Mouse (Mus musculus): Measurements from ENCODE around the gene 4930432K21Rik. TPM values are rescaled to one million over a fixed set of nuclear protein-coding genes. Genes with fewer than 3 reads are reported as not detected.

Gene 4930432K21Rik
- polyA plus RNA-seq, 1 experiment: 1.4 TPM

- Histone ChIP-seq H3K4me1 (ENCODE audit: control insufficient read depth, insufficient read depth, insufficient read length) (peaks cover 2% of the 10 kb centered on the region; the same call in 1 of the 2 replicates), H3K27me3 (ENCODE audit: control insufficient read depth, insufficient read depth, low read length) (no peaks in the 10 kb centered on the region), H3K4me3 (ENCODE audit: extremely low read depth, insufficient read depth, insufficient read length) (no peak overlapping the region), H3K27ac (ENCODE audit: insufficient read depth, low read length) (no peak overlapping the region), H3K36me3 (ENCODE audit: control insufficient read depth, insufficient read depth, low read length) (peaks cover 35% of the 10 kb centered on the region)
- 90% methylated on average over 8 of the region's 8 CpGs for WGBS
- TF ChIP-seq CTCF (IDR thresholded peaks at IDR 0.05; ENCODE audit: extremely low read depth, insufficient read depth, insufficient read length, insufficient replicate concordance) (no peak), POLR2A (IDR thresholded peaks at IDR 0.05; ENCODE audit: low read depth, low read length) (no peak)
- no peak for DNase-seq (ENCODE audit: low read depth in 1 of 2, low spot score in 2 of 2)
These were observed 3.1 kb upstream of the 4930432K21Rik start for GRCm38 (mm10) chr8:84144636-84145245.

- WGBS: 5% methylated on average over 14 of the region's 14 CpGs
- H3K4me1 ChIP-seq (ENCODE audit: control insufficient read depth, insufficient read depth, insufficient read length): peaks cover 2% of the 10 kb centered on the region; the same call in 1 of the 2 replicates
- no peaks in the 10 kb centered on the region for H3K27me3 ChIP-seq (ENCODE audit: control insufficient read depth, insufficient read depth, low read length)
- 0 out of 2 replicates have a peak overlapping the region, but pooled peaks have one; percentile 15 for H3K27ac ChIP-seq (ENCODE audit: insufficient read depth, low read length)
- peak overlapping the region; percentile 78 for H3K4me3 ChIP-seq (ENCODE audit: extremely low read depth, insufficient read depth, insufficient read length)
- TF ChIP-seq POLR2A (IDR thresholded peaks at IDR 0.05; ENCODE audit: low read depth, low read length) (no peak), CTCF (IDR thresholded peaks at IDR 0.05; ENCODE audit: extremely low read depth, insufficient read depth, insufficient read length, insufficient replicate concordance) (no peak)
- H3K36me3 ChIP-seq (ENCODE audit: control insufficient read depth, insufficient read depth, low read length): peaks cover 14% of the 10 kb centered on the region
- DNase-seq (ENCODE audit: low read depth in 1 of 2, low spot score in 2 of 2): peak in 1 of 2 experiments; percentile 37
These were observed 480 bp upstream of the 4930432K21Rik start for GRCm38 (mm10) chr8:84147324-84147766.

GRCm38 (mm10) chr8:84148531-84148850 lies 666 bp downstream of the 4930432K21Rik start:
- no peak for DNase-seq (ENCODE audit: low read depth in 1 of 2, low spot score in 2 of 2)
- TF ChIP-seq CTCF (IDR thresholded peaks at IDR 0.05; ENCODE audit: extremely low read depth, insufficient read depth, insufficient read length, insufficient replicate concordance) (no peak), POLR2A (IDR thresholded peaks at IDR 0.05; ENCODE audit: low read depth, low read length) (no peak)
- WGBS: 94% methylated on average over 5 of the region's 5 CpGs
- Histone ChIP-seq H3K36me3 (ENCODE audit: control insufficient read depth, insufficient read depth, low read length) (peaks cover 6% of the 10 kb centered on the region), H3K4me1 (ENCODE audit: control insufficient read depth, insufficient read depth, insufficient read length) (peaks cover 2% of the 10 kb centered on the region; the same call in 1 of the 2 replicates), H3K27ac (ENCODE audit: insufficient read depth, low read length) (no peak overlapping the region), H3K27me3 (ENCODE audit: control insufficient read depth, insufficient read depth, low read length) (no peaks in the 10 kb centered on the region), H3K4me3 (ENCODE audit: extremely low read depth, insufficient read depth, insufficient read length) (peak overlapping the region; percentile 78; the same call in 1 of the 2 replicates)

- no peak for TF ChIP-seq POLR2A (IDR thresholded peaks at IDR 0.05; ENCODE audit: low read depth, low read length)
- no peak for TF ChIP-seq CTCF (IDR thresholded peaks at IDR 0.05; ENCODE audit: extremely low read depth, insufficient read depth, insufficient read length, insufficient replicate concordance)
- no peak for DNase-seq (ENCODE audit: low read depth in 1 of 2, low spot score in 2 of 2)
- no peak overlapping the region for H3K4me3 ChIP-seq (ENCODE audit: extremely low read depth, insufficient read depth, insufficient read length)
- no peaks in the 10 kb centered on the region for H3K36me3 ChIP-seq (ENCODE audit: control insufficient read depth, insufficient read depth, low read length)
- 80% methylated on average over 3 of the region's 3 CpGs for WGBS
- peaks cover 2% of the 10 kb centered on the region; the same call in 1 of the 2 replicates for H3K4me1 ChIP-seq (ENCODE audit: control insufficient read depth, insufficient read depth, insufficient read length)
- no peak overlapping the region for H3K27ac ChIP-seq (ENCODE audit: insufficient read depth, low read length)
- no peaks in the 10 kb centered on the region for H3K27me3 ChIP-seq (ENCODE audit: control insufficient read depth, insufficient read depth, low read length)
These were observed 1.4 kb downstream of the 4930432K21Rik start for GRCm38 (mm10) chr8:84149181-84149580.

- H3K4me1 ChIP-seq (ENCODE audit: control insufficient read depth, insufficient read depth, insufficient read length): no peaks in the 10 kb centered on the region
- no peak for DNase-seq (ENCODE audit: low read depth in 1 of 2, low spot score in 2 of 2)
- no peak overlapping the region for H3K27ac ChIP-seq (ENCODE audit: insufficient read depth, low read length)
- WGBS: 92% methylated on average over 4 of the region's 4 CpGs
- H3K27me3 ChIP-seq (ENCODE audit: control insufficient read depth, insufficient read depth, low read length): no peaks in the 10 kb centered on the region
- no peaks in the 10 kb centered on the region for H3K36me3 ChIP-seq (ENCODE audit: control insufficient read depth, insufficient read depth, low read length)
- H3K4me3 ChIP-seq (ENCODE audit: extremely low read depth, insufficient read depth, insufficient read length): no peak overlapping the region
- TF ChIP-seq CTCF (IDR thresholded peaks at IDR 0.05; ENCODE audit: extremely low read depth, insufficient read depth, insufficient read length, insufficient replicate concordance): no peak
- no peak for TF ChIP-seq POLR2A (IDR thresholded peaks at IDR 0.05; ENCODE audit: low read depth, low read length)
These were observed 9.8 kb downstream of the 4930432K21Rik start for GRCm38 (mm10) chr8:84157620-84158019.

GRCm38 (mm10) chr8:84167696-84168095 lies 19.9 kb downstream of the 4930432K21Rik start:
- no peak overlapping the region for H3K4me3 ChIP-seq (ENCODE audit: extremely low read depth, insufficient read depth, insufficient read length)
- no peak overlapping the region for H3K27ac ChIP-seq (ENCODE audit: insufficient read depth, low read length)
- no peak for DNase-seq (ENCODE audit: low read depth in 1 of 2, low spot score in 2 of 2)
- H3K36me3 ChIP-seq (ENCODE audit: control insufficient read depth, insufficient read depth, low read length): no peaks in the 10 kb centered on the region
- 95% methylated on average over 2 of the region's 2 CpGs for WGBS
- no peaks in the 10 kb centered on the region for H3K4me1 ChIP-seq (ENCODE audit: control insufficient read depth, insufficient read depth, insufficient read length)
- TF ChIP-seq CTCF (IDR thresholded peaks at IDR 0.05; ENCODE audit: extremely low read depth, insufficient read depth, insufficient read length, insufficient replicate concordance) (no peak), POLR2A (IDR thresholded peaks at IDR 0.05; ENCODE audit: low read depth, low read length) (no peak)
- no peaks in the 10 kb centered on the region for H3K27me3 ChIP-seq (ENCODE audit: control insufficient read depth, insufficient read depth, low read length)

- Histone ChIP-seq H3K4me3 (ENCODE audit: extremely low read depth, insufficient read depth, insufficient read length) (no peak overlapping the region), H3K27ac (ENCODE audit: insufficient read depth, low read length) (no peak overlapping the region), H3K27me3 (ENCODE audit: control insufficient read depth, insufficient read depth, low read length) (no peaks in the 10 kb centered on the region), H3K36me3 (ENCODE audit: control insufficient read depth, insufficient read depth, low read length) (no peaks in the 10 kb centered on the region), H3K4me1 (ENCODE audit: control insufficient read depth, insufficient read depth, insufficient read length) (no peaks in the 10 kb centered on the region)
- no peak for DNase-seq (ENCODE audit: low read depth in 1 of 2, low spot score in 2 of 2)
- 84% methylated on average over 5 of the region's 5 CpGs for WGBS
- TF ChIP-seq CTCF (IDR thresholded peaks at IDR 0.05; ENCODE audit: extremely low read depth, insufficient read depth, insufficient read length, insufficient replicate concordance) (no peak), POLR2A (IDR thresholded peaks at IDR 0.05; ENCODE audit: low read depth, low read length) (no peak)
These were observed 22.3 kb downstream of the 4930432K21Rik start for GRCm38 (mm10) chr8:84170096-84170495.
